Mouse (Mus musculus) Muller cell, postnatal 12 days (primary cell): ENCODE data around the gene Phgr1.
A peak's percentile ranks its signal among the peaks of the same experiment; 100 is the strongest.

ENCODE experiments used
- DNase-seq: peaks from one replicate; pipeline ENCODE4 v3.0.0-alpha.2; 2015; ENCODE audit errors: inconsistent ontology term

The Phgr1 gene

DNA sequence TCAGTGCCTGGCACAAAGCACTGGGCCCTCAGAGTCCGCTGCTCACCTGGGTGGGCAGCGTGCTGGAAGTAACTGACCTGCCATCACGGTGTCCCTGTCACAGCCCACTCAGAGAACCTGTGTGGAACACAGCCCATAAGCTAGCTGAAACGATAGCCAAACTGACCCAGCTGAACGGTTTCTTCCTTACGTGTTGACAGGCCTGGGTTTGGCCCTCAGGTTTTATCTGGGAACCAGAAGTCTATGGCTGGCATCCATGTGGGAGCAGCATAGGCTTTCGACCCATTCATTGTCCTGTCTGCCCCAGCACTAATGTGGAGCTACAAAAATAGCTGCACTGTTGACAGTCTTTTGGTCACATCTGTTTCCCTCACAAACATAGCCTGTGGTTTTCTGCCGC lies 22.1 kb upstream of the Phgr1 start:
- DNase-seq: no peak

DNA sequence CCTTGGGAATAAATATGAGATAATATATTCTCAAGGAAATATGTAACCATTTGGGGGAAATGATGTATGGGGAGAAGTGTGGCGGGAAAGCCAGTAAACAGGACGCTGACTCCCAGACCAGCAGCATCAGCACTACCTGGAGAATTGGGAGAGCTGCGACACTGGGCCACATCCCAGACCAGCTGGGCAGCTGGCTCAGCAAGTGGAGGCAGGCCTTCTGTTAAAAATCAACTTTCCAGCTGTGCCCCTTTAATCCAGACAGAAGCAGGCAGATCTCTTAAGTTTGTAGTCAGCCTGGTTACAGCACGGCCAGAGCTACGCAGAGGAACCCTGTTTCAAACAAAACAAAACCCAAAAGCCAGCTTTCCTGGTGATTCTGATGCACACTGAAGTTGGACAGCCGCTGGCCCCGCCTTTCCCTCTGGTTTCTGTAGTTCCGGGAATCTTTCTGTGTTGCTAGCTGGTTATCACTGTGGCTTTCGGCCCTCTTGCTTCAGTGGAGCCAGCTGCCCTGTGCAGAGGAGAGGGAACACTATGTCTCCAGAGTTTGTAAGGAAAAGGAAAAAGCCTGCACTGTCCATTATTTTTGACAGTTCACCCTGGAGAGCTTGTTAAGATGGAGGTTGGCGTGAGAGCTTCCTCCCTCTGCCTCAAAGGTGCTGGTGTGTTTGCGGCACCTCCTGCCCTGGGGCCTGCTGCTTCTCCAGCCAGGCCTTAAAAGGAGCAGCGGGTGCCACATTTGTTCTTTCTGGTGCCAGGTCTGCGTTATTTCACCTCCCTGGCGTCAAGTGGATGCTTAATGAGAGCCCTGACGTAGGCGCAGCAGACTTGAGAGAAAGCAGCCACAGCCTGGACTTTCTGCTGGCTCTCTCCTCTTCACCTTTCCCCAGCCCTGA lies 20.4 kb upstream of the Phgr1 start:
- DNase-seq: peak; percentile 58

DNA sequence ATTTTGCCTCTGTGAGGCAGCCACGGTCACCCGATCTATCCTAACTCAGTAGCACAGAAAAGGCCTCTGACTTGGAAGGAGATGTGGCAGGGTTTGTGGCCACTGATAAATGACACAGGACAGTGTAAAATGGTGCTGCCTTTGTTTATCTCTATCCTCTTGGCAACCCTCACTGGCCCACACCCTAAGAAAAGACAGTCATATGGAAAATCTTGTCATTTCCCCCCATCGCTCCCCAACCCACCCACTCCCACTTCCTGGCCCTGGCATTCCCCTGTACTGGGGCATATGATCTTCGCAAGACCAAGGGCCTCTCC lies 19.8 kb upstream of the Phgr1 start:
- no peak for DNase-seq

DNA sequence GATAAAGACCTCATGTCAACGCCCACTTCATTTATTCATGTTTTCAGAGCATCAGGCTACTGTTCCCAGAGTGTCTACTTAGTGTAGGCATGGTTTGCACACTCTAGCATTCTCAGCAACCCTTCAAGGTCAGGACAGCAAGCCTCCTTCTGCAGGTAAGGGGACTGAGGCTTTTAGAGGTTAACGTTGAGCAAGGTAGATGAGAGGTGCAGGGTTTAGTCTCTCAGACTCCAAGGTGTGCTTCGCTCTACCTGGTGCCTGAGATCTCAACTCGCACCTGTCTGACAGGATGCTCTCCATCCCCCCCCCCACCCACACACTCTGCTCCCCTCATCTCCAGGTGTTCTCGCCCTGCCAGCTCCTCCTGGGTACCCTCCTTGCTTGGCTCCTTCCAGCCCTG lies 18.4 kb upstream of the Phgr1 start:
- no peak for DNase-seq

DNA sequence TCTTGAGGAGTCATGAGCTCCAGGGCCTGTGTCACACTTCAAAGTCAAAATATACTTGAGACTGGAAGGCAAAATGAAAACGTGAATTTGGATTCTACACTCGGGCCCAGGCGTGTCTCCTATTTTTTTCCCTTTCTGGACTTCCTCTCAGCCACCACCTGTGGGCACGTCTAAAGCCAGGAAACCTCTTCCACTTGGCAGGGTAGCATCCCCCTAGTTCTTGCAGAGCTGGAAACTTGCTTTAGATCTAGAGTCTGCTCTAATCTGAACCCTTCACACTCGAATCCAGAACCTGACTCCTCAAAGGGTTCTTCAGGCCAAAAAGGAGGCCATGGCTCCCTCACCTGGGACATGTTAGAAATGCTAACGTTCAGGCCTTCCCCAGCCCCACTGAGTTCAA lies 17.2 kb upstream of the Phgr1 start:
- no peak for DNase-seq

DNA sequence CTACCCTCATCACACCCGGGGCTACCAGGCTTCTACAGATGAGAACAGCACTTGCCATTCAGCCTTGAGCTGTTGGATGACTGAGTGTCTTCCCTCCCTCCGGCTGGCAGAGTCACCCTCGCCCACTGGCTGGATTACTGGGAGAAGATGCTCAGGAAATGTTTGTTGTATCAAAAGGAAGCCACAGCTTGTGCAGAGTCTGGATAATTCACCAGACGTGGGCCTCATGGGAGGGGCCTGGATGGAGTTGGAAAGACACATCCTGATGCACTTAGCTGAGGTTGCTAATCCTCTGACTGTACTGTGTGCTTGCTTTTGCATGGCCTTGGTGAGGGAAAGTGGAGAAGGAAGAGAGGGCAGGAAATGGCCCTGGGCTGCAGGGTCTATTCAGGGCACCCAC lies 16.5 kb upstream of the Phgr1 start:
- DNase-seq: no peak

DNA sequence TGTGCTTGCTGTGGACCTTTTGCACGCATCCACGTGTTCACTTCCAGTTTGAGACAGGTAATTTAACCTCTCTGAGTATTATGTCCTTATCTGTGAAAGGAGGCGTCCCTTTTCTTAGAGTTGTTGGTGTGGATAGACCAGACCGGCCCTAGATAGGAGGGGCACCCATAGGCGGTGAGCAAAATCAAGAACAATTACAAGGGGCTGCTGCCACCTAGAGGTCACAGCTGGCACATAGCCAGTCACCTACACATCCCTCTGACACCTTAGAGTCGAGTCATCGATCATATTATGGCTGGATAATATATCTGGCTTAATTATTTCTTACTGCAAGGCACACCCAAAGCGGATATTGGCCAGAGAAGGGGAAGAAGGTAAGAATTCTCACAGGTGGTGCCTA lies 12.7 kb upstream of the Phgr1 start:
- no peak for DNase-seq

DNA sequence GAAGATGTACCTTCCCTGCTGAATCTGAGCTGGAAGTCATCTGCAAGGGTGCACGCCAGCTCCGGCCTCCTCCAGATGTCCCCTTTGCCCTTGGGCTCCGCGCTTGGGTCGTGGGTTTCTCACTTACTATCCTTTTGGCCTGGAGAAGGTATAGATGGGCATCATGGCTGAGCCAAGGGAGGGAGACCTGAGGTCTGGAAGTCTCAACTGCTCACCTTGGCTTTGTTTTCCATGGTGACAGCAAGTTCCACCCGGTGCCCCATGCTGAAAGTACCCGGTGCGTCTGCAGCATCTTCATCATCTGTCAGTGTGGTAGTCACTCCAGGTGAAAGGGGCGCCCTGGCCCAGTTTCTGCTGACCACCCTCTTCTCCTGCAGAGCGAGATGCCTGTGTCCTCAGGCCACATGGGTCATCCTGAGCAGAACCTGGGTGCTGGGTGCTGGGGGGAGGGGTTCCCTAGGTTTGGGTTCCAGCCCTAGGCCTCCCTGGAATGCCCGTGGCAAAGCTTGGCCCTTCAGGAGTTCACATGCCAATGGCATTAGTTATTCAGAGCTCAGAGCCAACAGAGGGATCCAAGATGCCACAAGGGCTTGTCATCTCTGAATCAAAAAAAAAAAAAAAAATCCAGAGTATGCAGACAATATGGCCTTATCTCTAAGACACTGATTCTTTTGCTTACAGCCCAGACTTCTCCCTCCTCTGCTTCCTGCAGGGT lies 12.1 kb upstream of the Phgr1 start:
- peak; percentile 95 for DNase-seq

DNA sequence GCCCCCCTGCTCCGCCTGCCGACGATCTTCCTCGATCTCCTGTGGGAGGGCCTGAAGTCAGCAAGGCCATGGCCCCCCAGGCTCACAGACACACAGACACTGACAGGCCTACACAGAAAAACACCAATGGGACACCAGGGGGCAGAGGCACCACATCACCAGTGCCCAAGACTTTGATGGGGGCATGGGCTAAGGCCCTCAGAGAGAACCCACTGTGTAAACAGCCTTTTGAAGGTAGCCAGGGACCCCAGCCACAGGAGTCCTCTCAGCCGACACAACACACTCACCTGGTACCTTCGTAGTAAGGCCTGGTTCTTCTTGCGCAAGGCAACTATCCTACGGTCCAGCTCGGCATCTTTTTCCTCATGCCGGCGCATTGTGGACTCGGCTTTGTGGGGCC lies 11.2 kb upstream of the Phgr1 start:
- peak; percentile 29 for DNase-seq

DNA sequence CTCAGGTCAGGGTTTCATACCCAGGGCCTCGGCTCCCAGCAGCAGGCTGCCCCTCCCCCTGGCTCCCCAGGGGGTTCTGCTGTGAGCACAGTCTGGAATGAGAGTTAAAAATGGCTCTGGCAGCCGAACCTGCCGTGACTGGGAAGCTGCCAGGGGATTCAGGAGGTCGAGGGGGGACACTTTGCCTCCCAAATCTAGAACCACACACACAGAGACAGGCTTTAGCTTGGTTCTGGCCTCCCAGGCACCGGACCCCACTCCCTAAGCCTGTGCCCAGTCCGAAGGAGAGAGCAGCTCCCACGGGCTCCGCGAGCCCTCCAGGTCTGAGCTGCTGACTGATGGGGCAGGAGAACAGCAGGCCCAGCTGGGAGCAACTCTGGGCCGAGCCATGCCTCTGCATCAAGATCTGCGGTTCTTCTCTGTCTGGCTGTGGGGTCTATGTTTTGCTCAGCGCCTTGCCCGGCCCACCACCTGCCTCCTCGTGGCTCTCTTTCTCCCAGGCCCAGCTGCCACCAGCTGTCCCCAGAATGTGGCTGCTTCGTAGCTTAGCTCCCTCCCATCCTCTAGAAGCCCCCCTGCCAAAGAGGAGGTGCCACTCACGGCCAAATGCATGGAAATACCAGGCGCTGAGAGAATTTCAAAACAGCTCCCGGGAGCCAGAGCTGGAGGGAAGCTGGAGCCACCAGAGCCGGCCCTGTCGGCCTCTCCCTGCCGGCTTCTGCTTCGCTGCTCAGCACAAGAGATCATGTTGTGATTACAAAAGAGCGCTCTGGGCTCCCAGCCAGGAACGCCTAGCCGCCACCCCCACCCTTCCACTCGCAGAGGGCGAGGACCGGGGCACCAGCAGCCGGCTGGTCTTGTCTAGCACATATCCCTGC lies 10.4 kb upstream of the Phgr1 start, which contains the start of gene Ccdc9b:
Gene Ccdc9b (minus strand): TSS at position 756 of the 878 bp plus-strand sequence.
- peak; percentile 94 for DNase-seq

DNA sequence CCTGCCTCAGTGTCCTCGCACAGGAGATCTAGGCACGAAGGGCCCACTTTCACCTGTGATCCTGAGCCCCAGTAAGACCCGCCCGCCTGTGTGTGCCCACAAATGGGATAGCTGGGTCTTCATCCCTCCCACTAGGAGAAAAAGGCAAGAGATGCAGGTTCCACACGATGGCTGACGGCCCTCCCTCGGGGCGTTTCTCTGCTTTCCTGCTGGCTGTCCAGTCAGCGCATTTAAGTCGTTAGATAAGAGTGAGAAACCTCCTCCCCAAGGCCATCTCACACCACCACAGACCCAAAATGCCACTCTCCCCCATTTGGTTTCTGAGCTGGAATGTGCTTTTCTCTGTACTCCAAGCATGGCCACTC lies 9.8 kb upstream of the Phgr1 start:
- DNase-seq: no peak

DNA sequence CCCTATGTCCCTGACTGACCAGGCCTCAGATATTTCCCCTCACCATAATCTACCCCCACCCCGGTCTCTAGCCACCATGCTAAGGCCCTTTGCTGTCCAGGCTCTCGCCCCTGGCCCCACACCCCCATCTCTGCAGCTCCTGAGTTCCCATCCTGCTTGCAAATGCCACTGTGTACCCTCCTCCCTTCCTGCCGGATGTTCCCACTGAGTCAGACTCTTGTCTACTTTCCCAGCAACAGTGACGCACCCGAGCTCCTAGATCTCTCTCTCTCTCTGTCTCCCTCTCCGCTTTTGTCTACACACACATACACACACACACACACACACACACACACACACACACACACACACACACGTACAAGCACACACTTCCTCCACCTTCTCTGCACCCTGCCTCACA lies 9.1 kb upstream of the Phgr1 start:
- DNase-seq: peak; percentile 76

DNA sequence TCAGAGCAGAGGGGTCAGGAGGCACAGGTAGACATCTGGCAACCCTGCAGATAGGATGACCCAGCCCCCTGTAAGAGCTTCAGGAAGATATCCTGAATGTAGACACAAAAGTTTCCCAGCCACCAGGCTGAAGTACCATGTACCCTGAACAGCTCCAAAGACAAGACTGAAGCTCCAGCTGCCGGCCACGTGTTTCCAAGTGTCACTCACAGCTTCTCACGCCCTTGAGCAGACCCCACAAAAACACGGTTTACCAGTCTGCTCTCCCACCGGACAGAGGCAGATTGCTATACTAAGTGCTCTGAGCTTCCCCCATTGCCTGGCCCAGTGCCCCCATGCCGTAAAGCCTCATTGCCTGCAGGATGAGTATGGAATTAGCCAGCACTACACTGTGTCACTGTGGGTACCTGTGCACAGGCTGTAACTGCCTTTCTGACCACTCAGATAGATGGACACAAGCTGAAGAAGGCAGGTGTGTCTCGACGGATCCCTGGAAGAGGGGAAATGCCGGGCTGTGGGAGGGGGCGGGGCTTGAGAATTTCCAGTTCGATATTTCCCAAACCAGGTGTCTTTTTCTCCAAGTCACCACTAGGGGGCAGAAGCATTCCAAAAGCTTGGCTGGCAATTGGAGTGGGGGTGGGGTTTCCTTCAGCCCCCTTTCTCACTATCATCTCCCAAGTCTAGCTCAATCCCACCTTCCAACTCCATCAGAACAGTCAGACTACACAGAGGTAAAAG lies 8.3 kb upstream of the Phgr1 start:
- peak; percentile 37 for DNase-seq

DNA sequence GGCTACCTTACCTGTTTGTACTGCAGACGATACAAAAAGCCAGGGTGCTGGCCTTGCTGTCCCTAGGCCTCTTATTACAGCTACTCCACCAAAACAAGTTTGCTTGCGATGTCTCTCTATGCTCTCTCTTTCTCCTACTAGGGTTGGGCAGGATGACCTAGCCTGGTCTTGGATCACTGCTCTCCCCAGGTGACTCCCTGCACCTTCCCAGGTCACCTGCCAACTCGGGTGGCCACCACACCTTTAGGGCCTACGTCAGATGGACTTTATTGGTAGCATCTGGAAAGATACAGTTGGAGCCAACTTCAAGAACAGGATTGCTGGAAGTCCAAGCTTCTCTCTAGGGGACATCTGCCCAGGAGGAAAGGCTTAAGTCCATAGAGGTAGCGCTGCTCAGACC lies 7.7 kb upstream of the Phgr1 start:
- DNase-seq: no peak

DNA sequence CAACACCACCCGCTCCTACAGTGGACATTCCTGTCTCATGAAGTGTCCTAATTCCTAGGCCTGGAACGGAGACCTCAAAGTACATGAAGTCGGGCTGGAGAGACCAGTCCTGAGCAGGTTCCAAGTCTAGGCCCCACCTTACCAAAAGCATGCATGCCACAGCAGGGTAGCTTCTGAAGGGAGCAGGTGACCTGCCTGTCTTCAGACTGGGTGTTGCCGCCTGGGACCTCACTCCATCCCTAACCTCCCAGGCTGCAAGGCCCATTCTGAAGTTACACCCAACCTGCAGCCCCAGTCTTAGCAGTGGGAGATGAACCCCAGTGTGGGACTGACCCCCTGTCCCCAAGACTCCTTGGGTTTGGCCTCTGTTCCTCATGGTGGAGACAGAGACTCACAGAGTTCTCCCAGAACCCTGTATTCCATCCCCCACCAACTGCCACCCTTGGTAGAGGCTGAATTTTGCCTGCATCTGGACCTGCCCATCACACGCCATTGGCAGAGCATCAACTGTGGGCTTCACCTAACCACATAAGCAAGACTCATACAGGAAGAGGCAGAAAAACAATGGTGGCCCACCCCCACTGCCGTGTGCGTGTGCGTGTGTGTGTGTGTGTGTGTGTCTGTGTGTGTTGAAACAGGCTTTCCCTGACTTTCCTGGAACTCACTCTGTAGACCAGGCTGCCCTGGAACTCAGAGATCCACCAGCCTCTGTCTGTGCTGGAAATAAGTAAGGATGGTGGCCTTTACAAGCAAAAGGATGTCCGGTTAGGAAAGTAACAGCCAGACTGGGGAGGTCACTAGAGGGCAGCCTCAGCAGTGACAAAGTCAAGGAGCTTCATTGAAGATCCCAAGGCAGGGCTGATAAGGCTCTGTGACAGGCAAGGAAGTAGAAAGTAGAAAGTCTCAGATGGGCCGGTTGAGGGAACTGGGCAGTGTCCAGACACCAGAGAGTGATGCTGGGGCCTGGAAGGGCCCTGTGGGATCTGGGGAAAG lies 6.2 kb upstream of the Phgr1 start:
- DNase-seq: peak; percentile 50

DNA sequence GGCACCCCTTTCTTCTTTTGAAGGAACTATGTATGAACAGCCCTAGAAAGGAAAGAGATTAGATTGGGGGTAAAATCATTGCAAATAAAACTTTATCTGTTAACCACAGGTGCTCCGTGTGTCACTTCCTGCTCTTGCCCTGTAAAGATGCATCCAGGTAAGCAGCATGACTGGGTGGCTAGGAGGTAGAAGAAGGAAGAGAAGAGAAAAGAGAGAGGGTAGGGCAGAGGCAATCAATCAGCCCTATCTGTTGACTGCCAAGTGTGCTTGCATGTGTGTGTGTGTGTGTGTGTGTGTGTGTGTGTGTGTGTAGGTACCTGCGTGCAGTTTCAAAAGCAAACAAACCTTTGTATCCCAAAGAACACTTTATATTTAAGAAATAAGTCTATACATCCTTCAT lies 2.0 kb downstream of the Phgr1 start:
- DNase-seq: no peak

DNA sequence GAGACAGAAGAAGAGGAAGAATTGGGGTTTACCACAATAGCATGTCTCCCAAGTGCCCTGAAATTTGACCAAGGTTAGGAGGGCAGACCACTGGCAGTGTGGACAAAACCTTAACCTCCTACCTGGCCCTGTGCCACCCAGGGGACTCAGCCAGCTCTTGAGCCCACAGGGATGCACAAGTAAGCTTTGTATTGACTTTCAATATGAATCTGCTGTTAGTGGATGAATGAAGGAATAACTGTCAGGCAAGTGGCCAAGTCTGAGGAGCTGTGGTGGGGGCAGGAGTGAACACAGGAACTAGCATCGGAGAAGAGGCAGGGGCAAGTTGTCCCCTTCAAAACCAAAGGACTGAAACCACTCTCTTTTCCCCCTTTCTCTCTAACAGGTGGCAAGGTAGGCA lies 2.8 kb downstream of the Phgr1 start:
- peak; percentile 70 for DNase-seq

DNA sequence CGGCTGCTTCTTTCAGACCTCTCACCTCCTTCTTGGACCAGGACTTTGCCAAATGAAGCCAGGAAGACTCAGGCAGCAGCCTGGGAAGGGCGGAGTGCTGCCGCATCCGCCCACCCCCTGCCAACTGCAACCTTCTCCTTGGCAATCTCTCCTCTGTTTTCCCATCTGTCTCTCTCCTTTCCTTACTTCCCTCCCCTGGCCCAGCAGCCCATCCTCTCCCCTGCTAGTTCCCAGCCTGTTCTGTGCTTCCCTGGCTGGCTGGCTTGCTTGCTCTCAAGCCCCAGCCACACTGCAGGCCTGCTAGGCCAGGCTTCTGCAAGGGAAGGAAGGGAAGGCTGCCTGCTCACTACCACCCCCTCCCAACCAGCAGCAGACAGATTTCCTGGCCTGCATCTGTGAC lies 3.3 kb downstream of the Phgr1 start:
- DNase-seq: no peak

DNA sequence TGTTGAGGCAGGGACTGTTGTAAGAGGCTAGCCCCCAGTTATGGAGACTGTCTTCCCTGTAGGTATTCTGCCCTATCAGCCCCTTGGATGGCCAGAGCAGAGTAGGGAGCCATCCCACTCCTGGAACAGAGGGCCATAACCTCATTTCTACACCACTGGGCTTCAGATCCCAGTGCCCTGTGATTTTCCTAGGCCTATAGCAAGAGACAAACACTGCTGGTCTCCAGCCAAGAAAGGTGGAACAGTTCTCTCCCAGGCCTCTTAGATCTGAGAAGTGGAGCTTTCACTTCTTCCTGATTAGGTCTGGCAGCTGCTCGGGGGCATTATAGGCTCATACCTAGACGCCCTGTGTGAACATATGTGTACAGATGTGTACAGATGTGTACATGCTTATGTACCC lies 3.7 kb downstream of the Phgr1 start:
- no peak for DNase-seq

DNA sequence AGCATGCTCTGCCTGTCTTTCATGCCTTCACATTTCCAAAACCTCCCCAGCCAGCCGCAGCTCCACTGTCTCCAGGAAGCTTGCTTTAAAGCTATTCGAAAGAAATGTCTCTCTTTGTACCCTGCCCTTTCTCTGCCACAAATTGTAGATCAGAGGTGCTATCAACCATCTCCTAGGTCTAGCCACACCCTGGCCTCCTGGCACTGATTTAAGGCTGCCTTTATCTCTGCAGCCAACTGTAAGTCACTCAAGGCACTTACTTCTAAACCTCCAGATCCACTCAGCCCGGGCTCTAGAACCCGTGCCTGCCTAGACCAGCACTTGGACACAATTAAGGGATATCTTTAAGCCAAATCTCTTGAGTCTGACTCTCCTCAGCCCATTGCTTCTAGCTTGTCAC lies 5.8 kb downstream of the Phgr1 start:
- no peak for DNase-seq
